In genomic region chr17:5926710-5927109, GRCm38 (mm10) we compare ENCODE assay signal across 25 mouse cellular contexts. TPM values are rescaled to one million over a fixed set of nuclear protein-coding genes. Genes with fewer than 3 reads are reported as not detected.
DNase-seq lines count a peak whose midpoint lies in the region; ATAC-seq and TF ChIP-seq lines count a peak whose summit lies in the region.
"Had no signal": no experiment of that assay in that cellular context is flagged by ENCODE, and none has a peak within 500 bp of the region (broad histone marks: within the 10 kb centered on the region; RNA-seq: fewer than 3 reads in every experiment).

No protein-coding gene starts in this region.

- 0 out of 2 replicates have a peak overlapping the region, but pooled peaks have one; percentile 2 for H3K9ac ChIP-seq in liver, embryonic 13.5 days
- H3K9ac ChIP-seq: heart, embryonic 15.5 days; limb, embryonic 15.5 days had no signal

- no peak for ATAC-seq in megakaryocyte, adult 5-6 weeks (ENCODE audit: poor library complexity, severe bottlenecking)
- ATAC-seq in liver, embryonic 13.5 days (ENCODE audit: low read depth): peak; percentile 56
- peak; percentile 82 for ATAC-seq in megakaryocyte-erythroid progenitor cell, adult 5-6 weeks (replicated peaks; ENCODE audit: low FRiP score, low TSS enrichment, poor library complexity, severe bottlenecking)
- ATAC-seq: activated CD4-positive, CD25-positive, alpha-beta regulatory T cell, adult 4 months; forebrain, embryonic 14.5 days; hindbrain, embryonic 16.5 days had no signal

- H3K27ac ChIP-seq in cortical plate, adult 2 months (ENCODE audit: insufficient read depth, low read length): 0 out of 2 replicates have a peak overlapping the region, but pooled peaks have one; percentile 37
- no peak overlapping the region for H3K27ac ChIP-seq in liver, embryonic 13.5 days
- H3K27ac ChIP-seq: heart, embryonic 15.5 days; limb, embryonic 15.5 days had no signal

- WGBS in liver, embryonic 13.5 days (ENCODE audit: insufficient replicate concordance): 72% methylated on average over 7 of the region's 7 CpGs

- DNase-seq in liver, embryonic 13.5 days: no peak
- DNase-seq in cerebellum, adult 11-12 months: no peak
- DNase-seq in cerebellum, postnatal 4 days (ENCODE audit: low spot score in 2 of 2): no peak
- no peak for DNase-seq in spleen, postnatal 10 days (ENCODE audit: low spot score in 2 of 2)
- DNase-seq: adrenal gland, postnatal 10 days; cerebellum, adult 11 months; cerebellum, postnatal 25 days; gastrocnemius, postnatal 14 days; heart, postnatal 4 days; kidney, adult 9 months; kidney, postnatal 4 days; layer of hippocampus, postnatal 36 days; lung, postnatal 10 days; thymus, postnatal 36 days had no signal

- no peak for TF ChIP-seq POLR2A in cortical plate, adult 2 months (IDR thresholded peaks at IDR 0.05; ENCODE audit: extremely low read depth, insufficient read depth, low read length)

- H3K4me2 ChIP-seq in liver, embryonic 13.5 days: no peak overlapping the region
- H3K4me2 ChIP-seq: heart, embryonic 15.5 days; limb, embryonic 15.5 days; midbrain, embryonic 11.5 days had no signal

- peak overlapping the region; percentile 40 for H3K4me3 ChIP-seq in megakaryocyte, embryonic 14.5 days (replicated peaks)
- H3K4me3 ChIP-seq in cortical plate, adult 2 months (ENCODE audit: insufficient read depth, low read length): no peak overlapping the region
- H3K4me3 ChIP-seq in liver, embryonic 13.5 days (replicated peaks): no peak overlapping the region
- H3K4me3 ChIP-seq: erythroblast, embryonic 14.5 days; heart, embryonic 15.5 days; limb, embryonic 15.5 days had no signal

- H3K9me3 ChIP-seq in megakaryocyte, embryonic 14.5 days: no peaks in the 10 kb centered on the region
- no peaks in the 10 kb centered on the region for H3K9me3 ChIP-seq in liver, embryonic 13.5 days (replicated peaks)
- H3K9me3 ChIP-seq: heart, embryonic 15.5 days; limb, embryonic 15.5 days had no signal

- TF ChIP-seq CTCF in cortical plate, adult 2 months (IDR thresholded peaks at IDR 0.05; ENCODE audit: extremely low read depth, insufficient read depth, low read length): no peak

- peaks cover 93% of the 10 kb centered on the region for H3K36me3 ChIP-seq in megakaryocyte, embryonic 14.5 days (replicated peaks; ENCODE audit: low read length)
- peaks cover 60% of the 10 kb centered on the region for H3K36me3 ChIP-seq in liver, embryonic 13.5 days

- H3K27me3 ChIP-seq in megakaryocyte, embryonic 14.5 days (replicated peaks): no peaks in the 10 kb centered on the region
- H3K27me3 ChIP-seq in liver, embryonic 13.5 days: no peaks in the 10 kb centered on the region
- H3K27me3 ChIP-seq: heart, embryonic 15.5 days; limb, embryonic 15.5 days had no signal

- H3K4me1 ChIP-seq in megakaryocyte, embryonic 14.5 days: peaks cover 31% of the 10 kb centered on the region
- H3K4me1 ChIP-seq in cortical plate, adult 2 months (ENCODE audit: control insufficient read depth, insufficient read depth, low read length): peaks cover 3% of the 10 kb centered on the region; the same call in 1 of the 2 replicates
- H3K4me1 ChIP-seq in liver, embryonic 13.5 days (replicated peaks): peaks cover 4% of the 10 kb centered on the region
- H3K4me1 ChIP-seq: heart, embryonic 15.5 days; limb, embryonic 15.5 days had no signal

RNA-seq across cellular contexts. Expression of gene Synj2, which starts 14.4 kb away (rescaled TPM):
- 4.1 and 4.3 TPM in 2 replicates for polyA plus RNA-seq in megakaryocyte, embryonic 14.5 days (2012; ENCODE audit: insufficient read depth, low replicate concordance)
- 3.5 and 3.6 TPM in 2 replicates for total RNA-seq in megakaryocyte, adult 5-6 weeks (2015)
- 4.2 and 5.1 TPM in 2 replicates for total RNA-seq in megakaryocyte, adult 5-6 weeks (2017)
- polyA plus RNA-seq in cortical plate, adult 2 months (2012; rRNA removed): 37.7 and 39.6 TPM in 2 replicates
- polyA plus RNA-seq in liver, embryonic 13.5 days (2015; fragmentation: Nextera tagmentation; extraction: Ambion mirVana): 1.0 and 1.3 TPM in 2 replicates
- 2.0 and 3.6 TPM in 2 replicates for total RNA-seq in megakaryocyte-erythroid progenitor cell, adult 5-6 weeks (2014; fragmentation: Nextera tagmentation)
- 1.5 and 1.8 TPM in 2 replicates for total RNA-seq in megakaryocyte-erythroid progenitor cell, adult 5-6 weeks (2017)
- polyA plus RNA-seq: erythroblast, embryonic 14.5 days had no signal
